Mouse (Mus musculus): Measurements from ENCODE around the gene Cryga.

Cryga gene

DNA sequence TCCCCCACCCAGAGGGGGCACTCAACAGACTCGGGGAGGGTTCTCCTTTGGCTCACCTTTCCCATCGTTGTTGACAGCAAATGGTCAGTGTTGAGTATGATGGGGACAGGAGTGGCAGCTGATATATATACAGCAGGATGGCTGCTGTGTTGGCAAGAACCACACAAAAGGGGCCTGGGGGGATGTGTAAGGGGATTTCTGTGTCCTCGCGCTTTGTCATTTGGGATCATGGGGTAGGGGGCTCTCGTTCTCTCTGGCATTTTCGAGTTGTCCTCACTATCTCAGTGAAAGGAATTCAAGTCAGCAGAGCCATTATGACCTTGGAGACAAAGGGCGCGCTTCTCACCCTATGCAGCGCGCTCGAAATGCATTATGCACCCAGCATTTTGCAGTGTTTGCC, at the start of gene Cryga:
Cryga (minus strand) TSS at position 101 of the 400 bp plus-strand sequence.
- no peak for DNase-seq (ENCODE audit: low spot score in 2 of 2)

DNA sequence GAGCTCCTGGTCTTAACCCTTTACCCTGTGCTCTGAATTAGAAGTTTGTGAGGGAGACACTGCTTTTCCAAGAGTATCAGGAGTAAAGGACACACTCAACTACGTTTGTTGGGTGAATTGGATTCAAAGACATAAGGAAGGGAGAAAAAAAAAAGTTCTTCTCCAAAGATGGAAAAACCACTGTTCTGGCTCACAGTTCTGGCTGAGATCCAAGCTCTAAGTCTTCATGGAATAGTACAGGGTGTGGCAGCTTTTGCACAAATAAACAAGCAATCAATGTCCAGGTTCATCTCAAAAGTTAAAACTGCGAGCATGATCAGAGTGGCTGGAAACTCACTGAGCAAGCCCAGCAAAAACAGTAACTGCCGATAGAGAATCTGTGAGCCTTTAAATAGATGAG, 44.8 kb upstream of the Cryga start:
- DNase-seq (ENCODE audit: low spot score in 2 of 2): no peak

DNA sequence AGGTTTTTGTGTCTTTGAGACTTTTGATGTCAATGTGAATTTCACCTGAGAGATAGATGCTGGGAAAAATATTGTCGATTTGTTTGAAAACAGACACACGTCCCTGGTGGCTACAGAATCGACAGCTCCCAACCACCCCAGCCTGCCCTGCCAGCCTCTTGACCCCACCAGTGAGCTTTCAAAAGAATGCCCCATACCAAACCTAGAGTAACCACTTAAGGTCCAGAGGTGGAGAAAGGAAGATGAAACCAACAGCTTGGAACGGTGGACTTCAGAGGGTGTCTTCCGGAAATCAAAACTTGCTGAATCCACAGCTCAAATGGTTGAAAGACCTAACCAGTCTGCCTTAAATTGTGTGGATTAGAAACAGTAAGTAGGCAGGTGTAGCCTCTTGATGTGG, 44.2 kb upstream of the Cryga start:
- no peak for DNase-seq (ENCODE audit: low spot score in 2 of 2)

DNA sequence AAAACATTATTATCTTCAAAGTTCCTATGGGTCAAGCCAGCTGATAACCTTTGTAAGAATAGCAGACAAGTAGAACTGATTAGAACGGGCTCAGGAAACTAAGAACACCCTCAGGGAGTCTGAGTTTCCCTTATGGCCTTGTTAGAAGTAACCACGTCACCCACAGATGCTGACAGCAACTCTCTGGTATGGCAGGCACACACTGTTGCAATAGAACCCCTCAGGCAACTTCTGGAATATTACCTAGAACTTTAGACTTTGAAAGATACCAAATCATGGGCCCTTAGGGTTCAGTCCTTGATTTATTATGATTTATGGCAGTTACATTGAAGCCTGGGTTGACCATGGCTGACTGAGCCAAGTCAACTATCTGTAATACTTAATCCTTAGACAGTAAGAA, 43.4 kb upstream of the Cryga start:
- DNase-seq (ENCODE audit: low spot score in 2 of 2): no peak

DNA sequence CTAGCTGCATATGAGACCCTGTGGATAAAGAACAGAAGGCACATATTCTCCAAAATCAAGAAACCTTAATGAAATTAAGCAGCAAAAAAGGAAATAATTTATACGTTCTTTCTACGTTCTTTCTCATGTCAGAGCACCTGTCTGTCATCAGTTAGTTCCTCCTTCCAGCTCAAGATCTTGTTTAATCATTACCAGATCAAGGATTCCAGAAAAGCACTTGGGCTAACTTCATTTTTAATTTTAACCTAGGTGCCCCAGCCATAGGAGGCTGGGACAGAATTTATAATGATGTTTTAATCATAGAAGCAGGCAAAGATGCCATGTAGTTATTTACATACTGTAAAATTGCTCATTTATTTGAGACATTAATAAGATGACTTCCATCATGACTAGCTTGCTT, 41.6 kb upstream of the Cryga start:
- DNase-seq (ENCODE audit: low spot score in 2 of 2): no peak

DNA sequence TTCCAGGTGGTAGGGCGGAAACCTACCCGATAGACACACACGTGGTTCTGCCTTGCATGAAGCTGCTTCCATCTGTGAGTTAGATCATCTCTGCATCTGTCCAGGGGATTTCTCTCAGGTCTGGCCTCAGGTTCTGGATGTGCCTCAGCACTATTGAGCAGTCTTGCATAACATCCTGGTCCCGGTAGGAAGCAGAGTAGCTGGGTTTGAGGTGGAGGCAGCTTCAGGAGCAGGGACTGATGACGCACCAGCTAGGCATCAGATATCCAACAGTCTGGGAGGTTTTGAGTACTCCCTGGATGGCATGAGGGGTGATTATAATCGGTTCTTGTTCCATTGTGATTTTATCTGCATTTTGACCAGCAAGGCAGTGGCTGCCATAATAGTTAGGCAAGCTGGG, 34.4 kb upstream of the Cryga start:
- no peak for DNase-seq (ENCODE audit: low spot score in 2 of 2)

DNA sequence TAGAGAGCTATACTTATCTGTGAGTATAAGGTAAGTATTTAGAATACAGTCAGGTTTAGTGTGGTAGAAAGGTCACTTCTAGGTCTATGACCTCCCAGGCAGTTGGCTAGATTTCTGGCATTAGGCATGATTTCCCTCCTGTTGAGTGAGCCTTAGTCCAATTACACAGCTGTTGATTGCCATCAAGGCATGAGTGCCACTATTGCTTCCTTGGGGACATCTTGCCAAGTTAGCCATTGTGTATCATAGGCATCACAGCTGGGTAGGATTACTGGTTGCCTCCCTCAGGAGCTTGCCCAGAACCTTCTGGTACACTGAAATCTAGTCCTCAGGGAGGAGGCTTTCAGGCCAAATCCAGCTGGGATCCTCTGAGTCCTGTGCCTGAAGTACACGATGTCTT, 29.7 kb upstream of the Cryga start:
- no peak for DNase-seq (ENCODE audit: low spot score in 2 of 2)

DNA sequence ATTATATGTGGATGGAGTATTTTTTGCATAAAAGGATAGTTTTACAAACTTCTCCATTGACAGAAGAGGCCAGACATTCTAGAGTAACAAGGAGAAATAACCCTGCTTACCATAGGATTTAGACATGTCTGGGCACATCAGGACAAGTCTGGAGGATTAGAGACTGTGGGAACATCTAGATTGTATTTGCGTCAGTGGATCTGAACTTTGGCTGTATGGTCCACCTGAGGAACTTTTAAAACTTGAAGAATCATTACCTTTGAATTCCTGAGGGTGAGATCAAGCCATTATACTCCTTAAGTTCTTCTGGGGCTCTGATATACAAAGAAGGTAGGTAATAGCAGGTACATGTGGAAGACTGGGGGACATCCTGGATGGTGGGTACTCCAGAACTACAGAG, 28.5 kb upstream of the Cryga start:
- no peak for DNase-seq (ENCODE audit: low spot score in 2 of 2)

DNA sequence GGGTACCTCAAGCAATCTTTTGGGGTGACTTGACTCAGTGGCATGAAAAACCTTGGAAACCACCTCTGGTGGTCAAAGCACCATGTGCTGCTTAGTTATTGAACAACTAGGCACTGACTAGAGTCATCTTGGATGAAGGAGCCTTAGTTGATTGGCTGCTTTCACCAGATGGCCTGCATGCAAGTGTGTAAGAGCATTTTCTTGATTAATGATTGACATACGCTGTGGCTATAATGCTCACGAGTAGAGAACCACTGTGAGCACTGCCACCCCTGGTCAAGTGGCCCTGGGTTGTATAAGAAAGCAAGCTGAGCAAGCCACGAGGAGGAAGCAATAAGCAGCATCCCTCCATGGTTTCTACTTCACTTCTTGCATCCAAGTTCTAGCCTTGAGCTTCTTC, 27.1 kb upstream of the Cryga start:
- no peak for DNase-seq (ENCODE audit: low spot score in 2 of 2)

DNA sequence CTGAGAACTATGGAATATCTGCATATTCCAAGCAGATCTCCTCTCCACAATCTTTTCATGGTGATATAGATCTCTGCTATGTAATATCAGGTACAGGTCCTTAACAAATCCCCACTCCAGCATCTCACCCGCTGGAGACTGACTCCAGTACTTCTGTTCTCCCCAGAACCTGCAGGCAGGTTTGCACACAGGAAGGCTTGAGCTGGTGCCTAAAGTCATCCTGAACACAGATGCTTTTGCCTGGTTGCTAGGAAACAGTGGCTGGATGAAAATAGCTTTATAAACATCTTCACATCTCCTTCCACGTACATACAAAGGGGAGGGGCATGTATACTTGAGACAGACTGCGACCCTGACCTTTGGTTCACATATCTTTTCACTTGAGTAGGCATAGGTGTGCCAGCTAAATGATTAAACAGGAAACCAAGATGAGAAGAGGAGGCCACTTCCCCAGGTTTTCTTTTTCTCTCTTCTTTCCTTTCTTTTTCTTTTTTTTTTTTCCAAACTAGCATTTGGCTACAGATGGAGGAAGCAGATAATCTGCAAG, 26.5 kb upstream of the Cryga start:
- DNase-seq (ENCODE audit: low spot score in 2 of 2): peak in 1 of 2 experiments; percentile 41

DNA sequence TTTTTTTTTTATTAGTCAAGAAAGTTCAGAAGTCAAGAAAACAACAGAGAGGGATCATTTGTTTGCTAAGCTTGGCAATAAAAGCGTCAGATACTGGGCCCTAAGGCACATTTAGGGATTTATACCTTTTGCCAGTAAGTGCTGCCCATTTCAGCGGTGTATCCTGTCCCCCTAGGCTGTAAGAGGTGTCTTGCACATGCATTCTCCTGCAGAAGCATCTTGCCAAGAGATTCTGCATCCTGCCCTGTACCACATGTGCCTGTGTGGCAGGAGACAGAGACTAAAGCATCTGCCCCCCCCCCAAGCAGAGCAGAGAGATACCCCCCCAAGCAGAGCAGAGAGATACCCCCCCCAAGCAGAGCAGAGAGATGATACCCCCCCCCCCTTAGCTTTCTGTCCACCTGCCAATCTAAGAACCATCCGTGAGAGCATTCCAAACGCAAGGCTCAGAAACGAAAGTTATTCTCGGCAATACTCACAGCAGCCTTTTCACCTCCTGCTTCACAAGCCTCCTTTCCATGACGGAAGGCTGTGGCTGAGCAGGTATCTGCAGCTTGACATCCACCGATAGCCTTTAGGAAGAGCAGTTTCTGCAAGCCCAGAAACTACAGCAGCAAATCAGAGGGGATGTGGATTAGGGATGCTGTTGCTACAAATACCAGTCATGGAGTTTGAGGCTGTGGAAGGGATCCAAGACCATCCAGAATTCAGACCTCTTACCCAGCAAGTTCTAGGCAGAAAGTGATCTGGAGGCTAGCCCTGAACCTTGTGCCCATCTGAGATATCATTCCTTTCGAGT, 19.6 kb upstream of the Cryga start, which contains the start of gene D630023F18Rik:
D630023F18Rik (minus strand) TSS at position 641 of the 799 bp plus-strand sequence.
- DNase-seq (ENCODE audit: low spot score in 2 of 2): peak; percentile 46 to 48

DNA sequence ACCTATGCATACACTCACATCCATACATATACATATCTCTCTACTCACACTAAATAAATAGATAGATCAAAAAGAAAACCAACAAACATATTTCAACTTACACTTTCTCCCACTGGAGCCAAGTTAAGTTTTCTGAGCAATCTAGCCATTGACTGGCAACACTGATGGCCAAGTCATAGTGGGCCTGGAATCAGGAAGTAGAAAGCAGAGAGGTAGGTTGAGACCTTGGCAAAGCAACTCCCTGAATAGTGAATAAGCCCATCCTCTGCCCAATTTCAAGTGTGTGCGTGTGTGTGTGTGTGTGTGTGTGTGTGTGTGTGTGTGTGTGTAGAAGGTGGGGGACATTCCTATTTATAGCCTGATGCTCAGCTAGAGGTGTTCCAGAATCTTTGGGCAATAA, 16.3 kb upstream of the Cryga start, which contains the start of gene Gm28845:
Gm28845 (minus strand) TSS at position 121 of the 400 bp plus-strand sequence.
- no peak for DNase-seq (ENCODE audit: low spot score in 2 of 2)

DNA sequence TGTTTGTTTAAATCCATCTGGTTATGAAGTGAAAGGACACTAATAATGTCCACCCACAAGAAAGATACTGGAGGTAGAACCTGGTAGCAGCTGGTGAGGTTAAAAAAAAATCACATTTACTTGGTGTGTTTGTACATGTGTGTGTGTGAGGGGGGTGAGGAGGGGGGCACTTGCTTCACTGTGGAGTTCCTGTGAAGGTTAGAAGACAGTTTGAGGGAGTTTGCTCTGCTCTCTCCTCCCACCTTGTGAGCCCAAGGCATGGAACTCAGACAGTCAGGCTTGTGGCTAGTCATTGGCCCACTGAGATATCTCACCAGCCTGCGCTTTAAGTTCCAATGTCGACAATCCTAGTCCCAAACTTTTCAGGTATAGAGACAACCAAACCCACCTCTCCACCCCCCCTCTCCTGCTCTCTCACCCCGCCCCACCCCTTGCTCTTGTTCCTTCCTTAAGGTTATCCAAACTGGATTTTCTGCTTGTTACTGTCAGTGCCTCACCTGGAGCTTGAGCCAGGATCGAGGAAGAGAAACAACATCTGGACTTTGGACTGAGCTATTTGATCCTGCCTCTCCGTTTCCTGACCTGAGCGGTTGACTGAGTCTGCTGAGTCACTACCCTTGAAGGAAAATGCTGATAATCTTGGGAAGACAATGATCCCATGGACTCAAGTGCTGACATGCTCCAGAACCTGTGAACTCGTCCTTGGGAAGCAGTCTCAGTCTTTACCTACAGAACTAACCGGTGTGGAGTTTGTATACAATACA, 15.2 kb upstream of the Cryga start:
- DNase-seq (ENCODE audit: low spot score in 2 of 2): no peak

DNA sequence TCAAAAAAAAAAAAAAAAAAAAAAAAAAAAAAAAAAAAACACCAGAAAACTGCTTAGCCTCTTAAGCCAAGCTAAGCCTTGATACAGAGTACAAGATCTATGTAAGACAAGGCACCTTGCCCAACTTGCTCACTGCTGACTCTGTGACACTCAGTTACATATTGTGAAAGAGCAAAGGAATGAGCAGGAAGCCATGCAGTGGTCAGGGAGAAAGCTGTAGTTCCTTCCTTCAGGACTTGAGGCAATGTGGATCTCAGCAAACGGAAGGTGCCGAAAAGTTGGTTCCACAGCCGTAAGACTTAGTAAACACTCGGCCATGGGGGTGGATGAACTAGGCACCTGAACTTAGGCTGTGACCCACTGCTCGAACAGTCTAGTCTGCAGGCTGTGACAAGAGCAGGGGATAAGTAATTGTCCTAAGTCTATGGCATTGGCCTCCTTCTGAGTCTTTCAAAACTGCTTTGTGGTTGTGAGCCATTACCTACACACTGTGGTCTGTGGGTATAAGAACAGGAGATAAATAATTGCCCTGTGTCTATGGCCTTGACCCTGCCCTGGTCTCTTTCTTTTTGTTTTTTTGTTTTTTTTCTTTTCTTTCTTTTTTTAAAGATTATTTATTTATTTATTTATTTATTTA, 10.5 kb upstream of the Cryga start:
- no peak for DNase-seq (ENCODE audit: low spot score in 2 of 2)

DNA sequence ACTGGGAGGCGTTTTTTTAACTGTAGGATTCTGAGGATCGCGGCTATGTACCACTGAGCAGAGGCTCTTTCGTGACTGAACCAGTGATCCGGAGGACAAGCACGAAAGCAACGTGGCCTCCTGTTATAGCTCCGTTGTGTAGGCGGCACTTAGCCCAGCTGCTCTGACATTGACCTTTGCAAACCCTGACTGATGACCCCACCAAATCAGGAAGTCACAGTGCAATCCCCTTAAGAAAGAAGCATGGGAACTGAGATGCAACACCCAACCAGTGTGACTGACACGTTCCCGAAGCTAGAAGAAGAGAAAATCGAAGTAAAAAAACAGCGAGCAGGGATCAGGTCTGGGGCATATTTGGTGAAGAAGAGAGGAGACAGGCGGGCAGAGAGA, 9.6 kb upstream of the Cryga start:
- no peak for DNase-seq (ENCODE audit: low spot score in 2 of 2)

DNA sequence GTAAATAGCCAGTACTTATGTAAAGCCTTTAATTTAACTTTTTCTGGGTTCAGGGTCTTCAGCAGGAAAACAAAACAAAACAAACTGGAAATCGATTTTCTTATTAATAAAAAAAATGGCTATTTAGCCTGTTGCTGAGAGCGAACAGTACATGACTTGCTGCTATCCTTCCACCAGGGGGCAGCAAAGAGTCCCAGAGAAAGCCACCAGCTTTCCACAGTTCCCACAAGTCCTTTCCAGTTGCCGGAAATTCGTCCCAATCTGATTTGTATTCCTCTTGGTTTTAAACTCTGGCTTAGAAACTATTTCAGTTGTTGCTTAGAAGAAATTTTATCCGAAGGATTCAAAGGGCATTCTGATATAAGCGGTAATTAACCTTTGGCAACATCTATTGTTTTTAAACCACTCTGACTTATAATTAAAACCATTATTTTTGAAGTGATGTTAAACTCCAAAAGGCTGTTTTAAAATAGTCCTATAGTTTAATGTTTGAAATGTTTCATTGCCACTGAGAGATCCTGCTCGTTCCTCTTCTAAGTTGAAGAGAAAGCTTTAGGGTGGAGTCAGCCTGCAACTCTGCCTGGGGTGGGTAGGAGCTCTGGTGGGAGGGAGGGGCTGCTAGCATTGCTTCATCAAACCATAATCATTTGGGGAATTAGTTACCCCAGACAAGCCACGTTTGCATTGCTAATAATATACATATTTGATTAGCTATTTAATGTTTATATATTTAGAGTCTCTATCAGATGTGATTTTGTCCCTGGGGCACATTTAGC, 9.0 kb upstream of the Cryga start:
- peak; percentile 76 to 85 for DNase-seq (ENCODE audit: low spot score in 2 of 2)

DNA sequence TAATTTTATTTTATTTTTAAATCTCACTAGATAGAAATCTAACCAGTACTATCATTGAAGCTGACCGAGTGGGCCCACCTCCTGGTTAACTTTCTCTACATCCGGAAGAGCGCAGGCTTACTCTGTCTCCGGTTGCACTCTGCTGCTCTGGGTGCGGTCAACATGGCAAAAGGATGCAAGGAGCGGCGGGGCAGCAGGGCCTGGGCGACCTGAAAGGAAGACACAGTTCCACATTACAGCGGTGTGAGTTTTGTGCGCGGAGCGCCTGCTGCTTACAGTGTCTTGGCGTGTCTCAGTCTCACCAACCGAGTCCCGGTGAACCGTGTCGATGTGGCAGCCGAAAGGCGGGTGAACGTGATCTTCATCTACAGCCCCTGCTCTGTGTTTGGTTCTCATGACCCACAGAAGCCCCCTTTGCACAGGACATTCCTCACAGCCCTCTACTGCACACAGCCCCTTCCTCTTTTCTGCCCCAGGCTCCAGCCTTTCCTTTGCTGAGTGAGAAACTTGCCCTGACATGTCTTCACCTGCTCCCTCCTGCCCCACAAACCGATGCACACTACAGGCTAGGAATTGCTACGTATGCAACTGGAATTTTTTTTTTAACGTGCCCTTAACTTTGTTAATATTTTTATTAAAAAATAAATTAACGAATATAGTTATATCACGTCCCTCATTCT, 6.7 kb upstream of the Cryga start:
- no peak for DNase-seq (ENCODE audit: low spot score in 2 of 2)

DNA sequence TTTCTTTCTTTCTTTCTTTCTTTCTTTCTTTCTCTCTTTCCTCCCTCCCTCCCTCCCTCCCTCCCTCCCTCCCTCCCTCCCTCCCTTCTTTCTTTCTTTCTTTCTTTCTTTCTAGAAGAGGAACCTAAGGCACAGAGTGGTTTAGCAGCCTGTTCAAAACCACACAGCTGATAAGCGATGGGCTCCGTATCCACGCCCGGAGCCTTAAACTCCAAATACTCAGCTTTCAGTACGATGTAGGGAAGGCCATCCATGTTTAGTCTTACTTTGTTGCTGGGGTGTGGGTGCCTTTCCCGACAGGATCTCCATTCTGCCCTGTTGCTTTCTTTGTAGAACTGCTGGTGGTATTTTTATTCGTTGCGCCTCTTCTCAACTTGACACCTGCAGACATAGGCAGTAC, 6.0 kb upstream of the Cryga start:
- no peak for DNase-seq (ENCODE audit: low spot score in 2 of 2)

DNA sequence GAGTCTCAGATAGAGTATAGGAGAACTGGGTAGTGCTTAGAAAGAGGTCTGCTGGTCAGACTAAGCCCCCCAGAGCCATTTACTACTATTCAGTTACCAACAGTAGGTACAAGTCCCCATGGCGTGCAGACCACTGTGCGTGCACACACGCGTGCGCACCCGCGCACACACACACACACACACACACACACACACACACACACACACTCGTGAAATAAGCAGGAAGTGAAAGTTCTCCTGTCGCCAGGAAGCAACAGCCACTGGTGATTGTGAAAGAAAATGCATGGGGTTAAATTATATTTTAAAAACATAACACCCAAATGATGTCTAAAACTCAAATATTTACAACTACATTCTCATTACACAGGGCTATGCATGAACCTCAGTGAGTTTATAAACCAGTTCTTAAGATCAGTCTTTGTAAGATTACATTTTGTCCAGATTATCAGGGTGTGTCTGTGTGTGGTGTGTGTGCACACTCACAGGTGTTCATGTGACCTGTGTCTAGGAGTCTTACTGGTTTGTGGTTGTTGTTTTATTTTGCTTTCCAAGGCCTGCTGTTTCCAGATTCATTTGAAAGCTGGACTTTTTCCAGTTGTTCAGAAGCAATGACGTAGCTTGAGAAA, 4.6 kb upstream of the Cryga start:
- no peak for DNase-seq (ENCODE audit: low spot score in 2 of 2)

DNA sequence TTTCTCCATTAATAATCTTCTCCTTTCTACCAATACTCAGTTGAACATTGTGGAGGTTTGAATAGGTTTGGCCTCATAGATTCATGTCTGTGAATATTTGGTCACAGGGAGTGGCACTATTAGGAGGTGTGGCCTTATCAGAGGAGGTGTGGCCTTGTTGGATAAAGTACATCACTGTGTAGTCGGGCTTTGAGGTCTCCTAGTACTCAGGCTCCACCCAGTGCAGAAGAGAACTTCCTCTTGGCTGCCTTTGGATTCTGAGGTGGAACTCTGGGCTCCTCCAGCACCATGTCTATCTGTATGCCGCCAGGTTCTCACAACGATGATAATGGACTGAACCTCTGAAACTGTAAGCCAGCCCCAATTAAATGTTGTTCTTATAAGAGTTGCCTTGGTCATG, 6.2 kb downstream of the Cryga start:
- DNase-seq (ENCODE audit: low spot score in 2 of 2): no peak

DNA sequence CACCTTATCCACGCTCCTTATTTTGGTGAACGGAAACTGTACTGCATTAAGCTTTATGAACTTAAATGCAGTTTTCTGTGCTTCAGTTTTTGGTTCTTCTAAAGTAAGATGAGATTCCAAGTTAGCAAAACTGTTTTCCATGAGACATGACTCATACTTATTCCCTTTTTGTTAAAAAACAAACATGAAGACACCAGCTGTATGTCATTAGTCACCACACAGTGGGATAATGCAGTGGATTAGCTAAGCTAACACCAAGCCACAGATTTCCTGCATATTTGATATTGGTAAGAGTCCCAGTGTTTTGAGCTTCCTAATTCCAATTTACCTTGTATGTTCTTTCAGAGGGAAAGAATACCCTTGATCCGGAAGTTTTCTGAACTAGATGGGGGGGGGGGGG, 11.6 kb downstream of the Cryga start:
- DNase-seq (ENCODE audit: low spot score in 2 of 2): no peak
